Mouse (Mus musculus): ENCODE data around the gene Taf5l.

- TF ChIP-seq CTCF (IDR thresholded peaks at IDR 0.05; ENCODE audit: extremely low read depth, insufficient read depth, insufficient read length, insufficient replicate concordance) = no peak
- TF ChIP-seq POLR2A (IDR thresholded peaks at IDR 0.05; ENCODE audit: low read depth, low read length) = no peak
Observed at GRCm38 (mm10) chr8:124067059-124067750, 46.0 kb upstream of the Taf5l start.

Data from spleen, adult 2 months (tissue).